Mouse (Mus musculus): ENCODE measurements around the gene Coro7.
"Not testable (repeated sequence)": the region's sequence is repeated elsewhere in the genome, so short reads cannot be mapped to it uniquely, and the experiment has no call there.

The Coro7 gene

GRCm38 (mm10) chr16:4679121-4680018 is at the start of gene Coro7:
Gene Coro7, minus strand, starts transcription at chr16:4679777.
- DNase-seq = peak; percentile 96

GRCm38 (mm10) chr16:4727963-4728362 is 48.4 kb upstream of the Coro7 start:
- no peak for DNase-seq

- DNase-seq = no peak
These were observed 47.9 kb upstream of the Coro7 start for GRCm38 (mm10) chr16:4727526-4727925.

GRCm38 (mm10) chr16:4726528-4727128 is 47.1 kb upstream of the Coro7 start:
- DNase-seq = no peak

- DNase-seq = peak; percentile 96
These were observed 46.4 kb upstream of the Coro7 start, which contains the start of gene Hmox2 for GRCm38 (mm10) chr16:4725780-4726527. Gene Hmox2, plus strand, starts transcription at chr16:4726361.

GRCm38 (mm10) chr16:4725266-4725665 is 45.7 kb upstream of the Coro7 start:
- no peak for DNase-seq

GRCm38 (mm10) chr16:4722915-4723209 is 43.3 kb upstream of the Coro7 start:
- DNase-seq = no peak

- DNase-seq = peak; percentile 31
These were observed 42.7 kb upstream of the Coro7 start for GRCm38 (mm10) chr16:4722128-4722914.

- DNase-seq = peak; percentile 69
These were observed 39.4 kb upstream of the Coro7 start, which contains the start of gene Nmral1 for GRCm38 (mm10) chr16:4718753-4719518. Gene Nmral1, minus strand, starts transcription at chr16:4719356.

- no peak for DNase-seq
These were observed 38.3 kb upstream of the Coro7 start for GRCm38 (mm10) chr16:4717866-4718265.

- no peak for DNase-seq
These were observed 34.5 kb upstream of the Coro7 start for GRCm38 (mm10) chr16:4713861-4714710.

GRCm38 (mm10) chr16:4711173-4711572 is 31.6 kb upstream of the Coro7 start:
- no peak for DNase-seq

- DNase-seq = peak; percentile 51
These were observed 26.0 kb upstream of the Coro7 start for GRCm38 (mm10) chr16:4705541-4705940.

- no peak for DNase-seq
These were observed 23.1 kb upstream of the Coro7 start for GRCm38 (mm10) chr16:4702646-4703045.

- DNase-seq = no peak
These were observed 21.6 kb upstream of the Coro7 start for GRCm38 (mm10) chr16:4701211-4701610.

- not testable (repeated sequence) for DNase-seq
These were observed 9.8 kb upstream of the Coro7 start for GRCm38 (mm10) chr16:4689371-4689770.

- DNase-seq = no peak
These were observed 4.8 kb upstream of the Coro7 start for GRCm38 (mm10) chr16:4684457-4684791.

GRCm38 (mm10) chr16:4683581-4684456 is 4.2 kb upstream of the Coro7 start:
- peak; percentile 97 for DNase-seq

GRCm38 (mm10) chr16:4683193-4683580 is 3.6 kb upstream of the Coro7 start:
- no peak for DNase-seq

- no peak for DNase-seq
These were observed 3.1 kb upstream of the Coro7 start for GRCm38 (mm10) chr16:4682628-4683179.
